Mouse (Mus musculus): Measurements from ENCODE around the gene Cdh1. TPM values are rescaled to one million over a fixed set of nuclear protein-coding genes. Genes with fewer than 3 reads are reported as not detected.

Cdh1 gene
- total RNA-seq, 2 experiments from 2014 or later, result 2.5 to 4.1 TPM

- no peak for DNase-seq (ENCODE audit: low spot score in 2 of 2)
- intact Hi-C loops (cut with DNase I), result no loop called here
Observed at GRCm38 (mm10) chr8:106617865-106618264, 14.7 kb downstream of the Cdh1 start.

GRCm38 (mm10) chr8:106618324-106618723 is 15.2 kb downstream of the Cdh1 start:
- DNase-seq (ENCODE audit: low spot score in 2 of 2), result no peak
- intact Hi-C loops (cut with DNase I), result no loop called here

- intact Hi-C loops (cut with DNase I), result no loop called here
- DNase-seq (ENCODE audit: low spot score in 2 of 2), result peak in 1 of 2 experiments; percentile 3
Observed at GRCm38 (mm10) chr8:106619549-106620245, 16.5 kb downstream of the Cdh1 start.

- intact Hi-C loops (cut with DNase I), result no loop called here
- no peak for DNase-seq (ENCODE audit: low spot score in 2 of 2)
Observed at GRCm38 (mm10) chr8:106620488-106620887, 17.3 kb downstream of the Cdh1 start.

GRCm38 (mm10) chr8:106623016-106623415 is 19.9 kb downstream of the Cdh1 start:
- DNase-seq (ENCODE audit: low spot score in 2 of 2), result no peak
- intact Hi-C loops (cut with DNase I), result no loop called here

GRCm38 (mm10) chr8:106623451-106623850 is 20.3 kb downstream of the Cdh1 start:
- intact Hi-C loops (cut with DNase I), result no loop called here
- DNase-seq (ENCODE audit: low spot score in 2 of 2), result no peak

- intact Hi-C loops (cut with DNase I), result no loop called here
- no peak for DNase-seq (ENCODE audit: low spot score in 2 of 2)
Observed at GRCm38 (mm10) chr8:106623954-106624353, 20.8 kb downstream of the Cdh1 start.

GRCm38 (mm10) chr8:106624743-106625142 is 21.6 kb downstream of the Cdh1 start:
- DNase-seq (ENCODE audit: low spot score in 2 of 2), result no peak
- intact Hi-C loops (cut with DNase I), result no loop called here

GRCm38 (mm10) chr8:106626096-106626865 is 23.1 kb downstream of the Cdh1 start:
- intact Hi-C loops (cut with DNase I), result no loop called here
- no peak for DNase-seq (ENCODE audit: low spot score in 2 of 2)

GRCm38 (mm10) chr8:106628291-106628964 is 25.3 kb downstream of the Cdh1 start:
- intact Hi-C loops (cut with DNase I), result no loop called here
- no peak for DNase-seq (ENCODE audit: low spot score in 2 of 2)

- DNase-seq (ENCODE audit: low spot score in 2 of 2), result no peak
- intact Hi-C loops (cut with DNase I), result no loop called here
Observed at GRCm38 (mm10) chr8:106629456-106629855, 26.3 kb downstream of the Cdh1 start.

- no peak for DNase-seq (ENCODE audit: low spot score in 2 of 2)
- intact Hi-C loops (cut with DNase I), result no loop called here
Observed at GRCm38 (mm10) chr8:106631904-106632303, 28.8 kb downstream of the Cdh1 start.

- intact Hi-C loops (cut with DNase I), result no loop called here
Observed at GRCm38 (mm10) chr8:106632650-106633049, 29.5 kb downstream of the Cdh1 start.

GRCm38 (mm10) chr8:106633361-106634158 is 30.4 kb downstream of the Cdh1 start:
- intact Hi-C loops (cut with DNase I), result no loop called here
- DNase-seq (ENCODE audit: low spot score in 2 of 2), result no peak

More at GRCm38 (mm10) chr8:106632650-106633049, 29.5 kb downstream of the Cdh1 start:
- DNase-seq (ENCODE audit: low spot score in 2 of 2), result no peak

- intact Hi-C loops (cut with DNase I), result no loop called here
- DNase-seq (ENCODE audit: low spot score in 2 of 2), result no peak
Observed at GRCm38 (mm10) chr8:106635284-106635683, 32.1 kb downstream of the Cdh1 start.

- DNase-seq (ENCODE audit: low spot score in 2 of 2), result no peak
- intact Hi-C loops (cut with DNase I), result no loop called here
Observed at GRCm38 (mm10) chr8:106637446-106637845, 34.3 kb downstream of the Cdh1 start.

- no peak for DNase-seq (ENCODE audit: low spot score in 2 of 2)
- intact Hi-C loops (cut with DNase I), result no loop called here
Observed at GRCm38 (mm10) chr8:106638768-106639295, 35.7 kb downstream of the Cdh1 start.

GRCm38 (mm10) chr8:106640212-106640611 is 37.1 kb downstream of the Cdh1 start:
- no peak for DNase-seq (ENCODE audit: low spot score in 2 of 2)
- intact Hi-C loops (cut with DNase I), result loop anchor here (10.0 kb wide), 1 partner anchor 225 kb away; the partner anchor contains the start of gene Zfp90

GRCm38 (mm10) chr8:106640921-106641320 is 37.8 kb downstream of the Cdh1 start:
- no peak for DNase-seq (ENCODE audit: low spot score in 2 of 2)
- intact Hi-C loops (cut with DNase I), result loop anchor here (10.0 kb wide), 1 partner anchor 226 kb away; the partner anchor contains the start of gene Zfp90
